Mouse (Mus musculus) embryo, embryonic 9.5 days (tissue): Measurements from ENCODE around the gene Rhoc.

Experiments used
- DNase-seq: peaks from one replicate; pipeline ENCODE4 v3.0.0-alpha.2; 2017; ENCODE audit errors: extremely low spot score

Gene Rhoc

GRCm38 (mm10) chr3:104816130-104816529, 28.0 kb downstream of the Rhoc start:
- DNase-seq: no peak

GRCm38 (mm10) chr3:104817481-104817990, 29.4 kb downstream of the Rhoc start:
- peak; percentile 65 for DNase-seq

GRCm38 (mm10) chr3:104817991-104818748, 30.0 kb downstream of the Rhoc start, which contains the start of gene Mov10:
Gene Mov10, minus strand, starts transcription at chr3:104818563.
- DNase-seq: peak; percentile 84

- no peak for DNase-seq
These were observed 30.6 kb downstream of the Rhoc start for GRCm38 (mm10) chr3:104818749-104819134.

- no peak for DNase-seq
These were observed 32.3 kb downstream of the Rhoc start for GRCm38 (mm10) chr3:104820426-104820825.

- no peak for DNase-seq
These were observed 34.2 kb downstream of the Rhoc start for GRCm38 (mm10) chr3:104822413-104822812.

GRCm38 (mm10) chr3:104835797-104836196, 47.6 kb downstream of the Rhoc start:
- DNase-seq: no peak

- DNase-seq: no peak
These were observed 52.9 kb downstream of the Rhoc start for GRCm38 (mm10) chr3:104841049-104841448.
